Mouse (Mus musculus) kidney, embryonic 15.5 days (tissue): Measurements from ENCODE around the gene Son. TPM values are rescaled to one million over a fixed set of nuclear protein-coding genes. Genes with fewer than 3 reads are reported as not detected.
A peak's percentile ranks its signal among the peaks of the same experiment; 100 is the strongest.
"Not testable (repeated sequence)": the region's sequence is repeated elsewhere in the genome, so short reads cannot be mapped to it uniquely, and the experiment has no call there.

Experiments
- ATAC-seq: fragments of 200-750 bp; cut with Nextera tagmentation; replicated peaks from 2 replicates; pipeline ENCODE4 v1.8.0; 2017; ENCODE audit warnings: moderate TSS enrichment; ENCODE audit not compliant: low FRiP score
- H3K27ac ChIP-seq: fragments of 300-500 bp; sonication (generic); 2 replicates; pipeline ENCODE4 v1.5.1; 2015; ENCODE audit warnings: mild to moderate bottlenecking, inconsistent platforms
- H3K27me3 ChIP-seq: fragments of 300-500 bp; sonication (generic); 2 replicates; pipeline ENCODE4 v1.6.1; 2015; ENCODE audit warnings: inconsistent platforms
- H3K36me3 ChIP-seq: fragments of 300-500 bp; sonication (generic); 2 replicates; pipeline ENCODE4 v1.6.1; 2015; ENCODE audit warnings: inconsistent platforms
- H3K4me1 ChIP-seq: fragments of 300-500 bp; sonication (generic); 2 replicates; pipeline ENCODE4 v1.6.1; 2015; ENCODE audit warnings: inconsistent platforms
- H3K4me2 ChIP-seq: fragments of 300-500 bp; sonication (generic); 2 replicates; pipeline ENCODE4 v1.6.1; 2015; ENCODE audit warnings: moderate library complexity, mild to moderate bottlenecking, inconsistent platforms
- H3K4me3 ChIP-seq: fragments of 300-500 bp; sonication (generic); replicated peaks from 2 replicates; pipeline ENCODE4 v1.5.1; 2015; ENCODE audit warnings: mild to moderate bottlenecking, inconsistent platforms
- H3K9ac ChIP-seq: fragments of 300-500 bp; sonication (generic); 2 replicates; pipeline ENCODE4 v1.6.1; 2015; ENCODE audit warnings: mild to moderate bottlenecking, inconsistent platforms
- H3K9me3 ChIP-seq: fragments of 300-500 bp; sonication (generic); replicated peaks from 2 replicates; pipeline ENCODE4 v1.6.1; 2016; ENCODE audit warnings: inconsistent platforms
- WGBS: fragments of 180-500 bp; shearing (Covaris S2); methylation state at CpG from one replicate; pipeline ENCODE4 v1.1.7; 2015; ENCODE audit warnings: mixed read lengths; 5-methylcytosine and 5-hydroxymethylcytosine counted together
- polyA plus RNA-seq: library from polyadenylated mRNA; unstranded; fragments of >200 nt; fragmentation: Nextera tagmentation; extraction: Ambion mirVana; gene quantifications from 2 replicates; pipeline ENCODE4 v1.2.1, GENCODE M21; 2015

The Son gene
- polyA plus RNA-seq, 1 experiment from 2014 or later = 118 TPM

DNA sequence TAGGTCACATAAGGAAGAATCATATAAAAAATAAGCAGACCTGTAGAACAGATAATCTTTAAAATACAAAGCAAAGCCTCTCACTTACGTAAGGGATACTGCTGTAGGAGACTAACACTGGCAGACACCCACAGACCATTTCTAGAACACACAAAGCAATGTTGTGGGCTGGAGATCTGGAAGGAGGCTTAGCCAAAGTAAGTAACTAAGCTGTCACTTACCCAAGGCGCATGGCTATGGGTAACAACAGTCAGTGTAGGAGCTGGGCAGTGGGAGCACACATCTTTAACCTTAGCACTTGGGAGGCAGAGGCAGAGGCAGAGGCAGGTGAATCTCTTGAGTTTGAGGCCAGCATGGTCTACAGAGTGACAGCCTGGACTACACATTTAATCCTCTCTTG lies 7.7 kb upstream of the Son start:
- H3K4me3 ChIP-seq = no peak overlapping the region
- ATAC-seq = no peak
- H3K9me3 ChIP-seq = no peaks in the 10 kb centered on the region
- no peak overlapping the region for H3K27ac ChIP-seq
- WGBS = 94% methylated on average over 2 of the region's 2 CpGs
- peaks cover 2% of the 10 kb centered on the region for H3K4me1 ChIP-seq
- H3K4me2 ChIP-seq = no peak overlapping the region
- peaks cover 86% of the 10 kb centered on the region for H3K36me3 ChIP-seq
- no peaks in the 10 kb centered on the region for H3K27me3 ChIP-seq
- H3K9ac ChIP-seq = no peak overlapping the region

GRCm38 (mm10) chr16:91640171-91640570 lies 7.1 kb upstream of the Son start:
- Histone ChIP-seq H3K36me3 (peaks cover 82% of the 10 kb centered on the region), H3K4me3 (no peak overlapping the region), H3K4me2 (no peak overlapping the region), H3K4me1 (peaks cover 6% of the 10 kb centered on the region), H3K27ac (no peak overlapping the region), H3K9me3 (no peaks in the 10 kb centered on the region), H3K27me3 (no peaks in the 10 kb centered on the region), H3K9ac (no peak overlapping the region)
- WGBS = 95% methylated on average over 8 of the region's 8 CpGs
- no peak for ATAC-seq

DNA sequence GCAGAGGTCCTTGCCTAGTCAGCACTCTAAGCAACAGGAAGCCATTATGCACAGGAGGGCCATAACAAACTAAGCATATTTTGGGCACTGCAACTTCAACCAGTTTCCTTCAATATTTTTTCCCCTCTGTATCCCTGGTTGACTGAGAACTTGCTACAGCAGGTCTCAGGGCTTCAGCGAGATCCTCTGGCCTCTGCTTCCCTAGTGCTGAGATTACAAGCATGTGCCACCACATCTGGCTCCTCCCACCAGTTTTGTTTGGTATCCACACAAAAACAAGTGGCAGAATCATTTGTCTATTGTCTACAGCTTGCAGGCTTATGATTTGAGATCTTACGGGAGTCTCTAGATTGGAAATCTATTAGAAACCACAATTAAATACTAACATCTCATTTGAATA lies 2.4 kb upstream of the Son start:
- Histone ChIP-seq H3K4me1 (peaks cover 11% of the 10 kb centered on the region), H3K27me3 (no peaks in the 10 kb centered on the region), H3K4me2 (0 out of 2 replicates have a peak overlapping the region, but pooled peaks have one; percentile 17), H3K4me3 (no peak overlapping the region), H3K9ac (no peak overlapping the region), H3K36me3 (peaks cover 35% of the 10 kb centered on the region), H3K9me3 (no peaks in the 10 kb centered on the region), H3K27ac (0 out of 2 replicates have a peak overlapping the region, but pooled peaks have one; percentile 15)
- 74% methylated on average over 2 of the region's 2 CpGs for WGBS
- no peak for ATAC-seq

- not testable (repeated sequence) for H3K9me3 ChIP-seq
- 80% methylated on average over 1 of the region's 2 CpGs for WGBS
These were observed 1.9 kb upstream of the Son start for GRCm38 (mm10) chr16:91645420-91645819.

GRCm38 (mm10) chr16:91645995-91646602 lies 1.2 kb upstream of the Son start:
- Histone ChIP-seq H3K27me3 (no peaks in the 10 kb centered on the region), H3K4me1 (peaks cover 13% of the 10 kb centered on the region), H3K27ac (peak overlapping the region; percentile 99), H3K9ac (peak overlapping the region; percentile 82), H3K4me2 (peak overlapping the region; percentile 97), H3K4me3 (peak overlapping the region; percentile 87), H3K9me3 (no peaks in the 10 kb centered on the region), H3K36me3 (peaks cover 27% of the 10 kb centered on the region)
- WGBS = 1% methylated on average over 11 of the region's 11 CpGs
- ATAC-seq = no peak

More at GRCm38 (mm10) chr16:91645420-91645819, 1.9 kb upstream of the Son start:
- Histone ChIP-seq H3K4me2 (peak overlapping the region; percentile 97; the same call in 1 of the 2 replicates), H3K4me1 (peaks cover 13% of the 10 kb centered on the region), H3K36me3 (peaks cover 29% of the 10 kb centered on the region)
- not testable (repeated sequence) for ATAC-seq, H3K9ac ChIP-seq, H3K4me3 ChIP-seq, H3K27ac ChIP-seq, H3K27me3 ChIP-seq

- peaks cover 25% of the 10 kb centered on the region for H3K36me3 ChIP-seq
- peak within 1 kb of the TSS; percentile 87 for H3K4me3 ChIP-seq
- no peaks in the 10 kb centered on the region for H3K27me3 ChIP-seq
- peaks cover 13% of the 10 kb centered on the region for H3K4me1 ChIP-seq
- peak within 1 kb of the TSS; percentile 99 for H3K27ac ChIP-seq
- H3K9me3 ChIP-seq = no peaks in the 10 kb centered on the region
- peak within 1 kb of the TSS; percentile 82 for H3K9ac ChIP-seq
- WGBS = under 1% methylated on average over 59 of the region's 59 CpGs
- ATAC-seq = peak; percentile 91
- peak within 1 kb of the TSS; percentile 97 for H3K4me2 ChIP-seq
These were observed 456 bp upstream of the Son start, which contains the start of gene Gart for GRCm38 (mm10) chr16:91646681-91647419. Gene Gart (minus strand): TSS chr16:91646952.

DNA sequence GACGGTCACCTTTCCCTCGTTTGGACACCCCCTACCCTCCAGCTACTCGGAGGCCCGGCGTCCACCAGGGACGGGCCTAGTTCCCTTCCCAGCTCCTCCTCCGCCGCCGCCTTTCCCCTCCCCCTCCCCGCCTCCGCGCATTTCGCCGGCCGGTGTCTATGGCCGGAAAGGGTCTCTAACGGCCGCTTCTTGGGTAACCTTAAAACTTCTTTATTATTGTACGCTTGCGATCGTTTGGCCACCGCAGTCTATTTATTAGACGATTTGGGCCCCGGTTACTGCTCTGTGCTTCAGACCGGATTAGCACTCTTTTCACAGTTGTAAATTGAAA lies 879 bp downstream of the Son start:
- under 1% methylated on average over 25 of the region's 25 CpGs for WGBS
- peak; percentile 72 for ATAC-seq
- Histone ChIP-seq H3K4me3 (peak overlapping the region; percentile 87), H3K27ac (peak overlapping the region; percentile 99), H3K4me2 (peak overlapping the region; percentile 97), H3K9ac (peak overlapping the region; percentile 81), H3K9me3 (no peaks in the 10 kb centered on the region), H3K4me1 (peaks cover 15% of the 10 kb centered on the region), H3K27me3 (no peaks in the 10 kb centered on the region), H3K36me3 (peaks cover 21% of the 10 kb centered on the region)

DNA sequence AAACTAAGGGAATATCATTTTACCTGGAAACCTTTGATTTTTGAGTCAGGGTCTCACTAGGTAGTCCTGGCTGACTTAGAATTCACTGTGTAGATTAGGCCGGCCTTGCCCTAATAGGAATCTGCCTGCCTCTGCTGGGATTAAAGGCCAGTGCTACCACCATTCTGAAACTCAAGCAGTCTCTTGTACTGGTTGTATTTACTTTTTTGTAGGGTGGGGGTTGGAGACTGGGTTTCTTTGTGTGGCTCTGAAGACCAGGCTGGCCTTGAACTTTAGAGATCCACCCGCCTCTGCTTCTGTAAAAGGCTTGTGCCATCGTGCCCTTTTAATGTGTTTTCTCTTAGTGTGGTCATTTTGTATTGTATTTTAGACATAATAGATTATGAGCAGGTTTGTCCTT lies 1.9 kb downstream of the Son start:
- peaks cover 15% of the 10 kb centered on the region for H3K4me1 ChIP-seq
- no peaks in the 10 kb centered on the region for H3K27me3 ChIP-seq
- peaks cover 28% of the 10 kb centered on the region for H3K36me3 ChIP-seq
- 61% methylated on average over 3 of the region's 3 CpGs for WGBS
- no peak overlapping the region for H3K27ac ChIP-seq
- no peak for ATAC-seq
- H3K4me3 ChIP-seq = peak overlapping the region; percentile 87
- H3K4me2 ChIP-seq = peak overlapping the region; percentile 97
- peak overlapping the region; percentile 15; the same call in 1 of the 2 replicates for H3K9ac ChIP-seq
- no peaks in the 10 kb centered on the region for H3K9me3 ChIP-seq

GRCm38 (mm10) chr16:91649781-91650180 lies 2.5 kb downstream of the Son start:
- H3K4me1 ChIP-seq = peaks cover 12% of the 10 kb centered on the region
- H3K9ac ChIP-seq = no peak overlapping the region
- peaks cover 33% of the 10 kb centered on the region for H3K36me3 ChIP-seq
- no peak overlapping the region; the same call in 1 of the 2 replicates for H3K4me3 ChIP-seq
- H3K27me3 ChIP-seq = no peaks in the 10 kb centered on the region
- H3K9me3 ChIP-seq = no peaks in the 10 kb centered on the region
- ATAC-seq = no peak
- H3K27ac ChIP-seq = no peak overlapping the region
- H3K4me2 ChIP-seq = peak overlapping the region; percentile 33; the same call in 1 of the 2 replicates

DNA sequence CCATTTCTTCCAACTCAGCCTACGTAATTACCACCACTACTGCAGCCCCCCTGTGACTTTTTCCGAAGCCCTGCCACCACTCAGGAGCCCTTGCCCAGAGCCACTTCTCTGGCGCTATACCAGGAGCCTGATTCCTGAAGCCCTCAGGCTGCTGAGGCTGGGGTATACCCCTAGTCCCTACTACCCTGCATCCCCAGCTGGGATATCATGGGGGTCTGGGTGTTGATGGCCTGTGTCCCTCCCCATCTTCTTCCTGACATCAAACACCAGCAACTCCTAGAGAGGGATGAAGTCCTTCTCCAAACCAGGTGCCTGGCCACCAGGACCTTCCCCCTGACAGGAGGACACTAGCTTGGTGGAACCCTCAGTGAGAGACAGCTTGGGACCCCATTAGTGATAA lies 4.9 kb downstream of the Son start:
- H3K4me3 ChIP-seq = no peak overlapping the region
- H3K4me1 ChIP-seq = peaks cover 9% of the 10 kb centered on the region
- H3K27ac ChIP-seq = no peak overlapping the region
- no peak for ATAC-seq
- no peaks in the 10 kb centered on the region for H3K9me3 ChIP-seq
- H3K36me3 ChIP-seq = peaks cover 57% of the 10 kb centered on the region
- H3K4me2 ChIP-seq = no peak overlapping the region
- 91% methylated on average over 3 of the region's 3 CpGs for WGBS
- H3K9ac ChIP-seq = no peak overlapping the region
- H3K27me3 ChIP-seq = no peaks in the 10 kb centered on the region

DNA sequence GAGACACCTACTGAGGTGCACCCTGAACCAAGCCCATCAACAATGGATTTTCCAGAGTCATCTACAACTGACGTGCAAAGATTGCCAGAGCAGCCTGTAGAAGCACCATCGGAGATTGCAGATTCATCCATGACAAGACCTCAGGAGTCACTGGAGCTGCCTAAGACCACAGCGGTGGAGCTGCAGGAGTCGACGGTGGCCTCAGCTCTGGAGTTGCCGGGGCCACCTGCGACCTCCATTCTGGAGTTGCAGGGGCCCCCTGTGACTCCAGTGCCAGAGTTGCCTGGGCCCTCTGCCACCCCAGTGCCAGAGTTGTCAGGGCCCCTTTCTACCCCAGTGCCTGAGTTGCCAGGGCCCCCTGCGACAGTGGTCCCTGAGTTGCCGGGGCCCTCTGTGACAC lies 8.0 kb downstream of the Son start:
- no peak overlapping the region for H3K4me3 ChIP-seq
- peaks cover 9% of the 10 kb centered on the region; the same call in 1 of the 2 replicates for H3K9me3 ChIP-seq
- no peak overlapping the region for H3K4me2 ChIP-seq
- WGBS = 92% methylated on average over 9 of the region's 9 CpGs
- H3K36me3 ChIP-seq = peaks cover 88% of the 10 kb centered on the region
- ATAC-seq = no peak
- H3K27ac ChIP-seq = no peak overlapping the region
- 0 out of 2 replicates have a peak, but pooled peaks cover 2% of the 10 kb centered on the region for H3K4me1 ChIP-seq
- no peaks in the 10 kb centered on the region for H3K27me3 ChIP-seq
- H3K9ac ChIP-seq = no peak overlapping the region

DNA sequence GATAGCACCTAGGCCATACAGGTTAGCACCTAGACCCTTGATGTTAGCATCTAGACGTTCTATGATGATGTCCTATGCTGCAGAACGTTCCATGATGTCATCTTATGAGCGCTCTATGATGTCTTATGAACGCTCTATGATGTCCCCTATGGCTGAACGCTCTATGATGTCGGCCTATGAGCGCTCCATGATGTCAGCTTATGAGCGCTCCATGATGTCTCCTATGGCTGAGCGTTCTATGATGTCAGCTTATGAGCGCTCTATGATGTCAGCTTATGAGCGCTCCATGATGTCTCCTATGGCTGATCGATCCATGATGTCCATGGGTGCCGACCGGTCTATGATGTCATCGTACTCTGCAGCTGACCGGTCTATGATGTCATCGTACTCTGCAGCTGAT lies 10.0 kb downstream of the Son start:
- Histone ChIP-seq H3K9me3 (peaks cover 9% of the 10 kb centered on the region; the same call in 1 of the 2 replicates), H3K9ac (no peak overlapping the region), H3K4me3 (no peak overlapping the region), H3K27ac (no peak overlapping the region), H3K4me1 (no peaks in the 10 kb centered on the region), H3K27me3 (no peaks in the 10 kb centered on the region), H3K4me2 (no peak overlapping the region), H3K36me3 (peaks cover 92% of the 10 kb centered on the region)
- 0 out of 2 replicates have a peak, but pooled peaks have one; percentile 52 for ATAC-seq
- 96% methylated on average over 17 of the region's 17 CpGs for WGBS
